Mouse (Mus musculus) CH12.LX (cell line): ENCODE data around the gene Ssh3. TPM values are rescaled to one million over a fixed set of nuclear protein-coding genes. Genes with fewer than 3 reads are reported as not detected.

Experiments
- DNase-seq: peaks from one replicate; pipeline ENCODE4 v3.0.0-alpha.2; 2013; ENCODE audit errors: extremely low read depth
- H3K27ac ChIP-seq: 2 replicates; pipeline ENCODE4 v1.5.1; 2012; ENCODE audit warnings: low read depth, mild to moderate bottlenecking, control low read depth, moderate library complexity; ENCODE audit not compliant: insufficient read depth
- H3K27me3 ChIP-seq: replicated peaks from 2 replicates; pipeline ENCODE3; 2012; ENCODE audit warnings: inconsistent platforms
- H3K36me3 ChIP-seq, 2 experiments: replicated peaks in 1 of 2; 2 replicates each; pipeline versions ENCODE3 to v1.6.1; 2012; ENCODE audit warnings: inconsistent platforms in 1 of 2, low read length in 1 of 2, mild to moderate bottlenecking in 1 of 2, mixed read lengths in 1 of 2, moderate library complexity in 1 of 2; ENCODE audit not compliant: control insufficient read depth in 1 of 2, insufficient read depth in 1 of 2
- H3K4me1 ChIP-seq, 2 experiments: 2 replicates each; pipeline ENCODE4 v1.6.1; 2012; ENCODE audit warnings: inconsistent platforms in 1 of 2, moderate library complexity in 1 of 2; ENCODE audit not compliant: insufficient read depth in 2 of 2, control insufficient read depth in 1 of 2
- H3K4me2 ChIP-seq: 2 replicates; pipeline ENCODE4 v1.6.1; 2012; ENCODE audit warnings: low read depth, mild to moderate bottlenecking, control low read depth; ENCODE audit not compliant: poor library complexity, insufficient read depth, severe bottlenecking
- H3K4me3 ChIP-seq, 3 experiments: fragments of 150-350 bp in 1 of 3; sonication (generic) in 1 of 3; replicated peaks in 1 of 3; 2 replicates each; pipeline versions ENCODE3 to v1.5.1; 2011 to 2012; ENCODE audit warnings: low read depth in 2 of 3, low read length in 2 of 3, mild to moderate bottlenecking in 2 of 3, moderate library complexity in 2 of 3, control low read depth in 1 of 3, improper control_type of control experiment in 1 of 3, inconsistent platforms in 1 of 3, mixed read lengths in 1 of 3; ENCODE audit not compliant: poor library complexity in 1 of 3
- H3K79me2 ChIP-seq: replicated peaks from 2 replicates; pipeline ENCODE4 v1.6.1; 2012; ENCODE audit warnings: mild to moderate bottlenecking, moderate library complexity; ENCODE audit not compliant: control insufficient read depth, poor library complexity, insufficient read depth, severe bottlenecking; ENCODE audit errors: extremely low read depth
- H3K9ac ChIP-seq: 2 replicates; pipeline ENCODE4 v1.6.1; 2012; ENCODE audit warnings: low read depth, mild to moderate bottlenecking, control low read depth, moderate library complexity; ENCODE audit not compliant: insufficient read depth
- H3K9me3 ChIP-seq: replicated peaks from 2 replicates; pipeline ENCODE3; 2012; ENCODE audit warnings: low read length, inconsistent platforms, mixed read lengths
- BHLHE40 ChIP-seq: IDR thresholded peaks from 2 replicates; pipeline ENCODE4 v1.6.1; 2011; ENCODE audit warnings: mild to moderate bottlenecking, low read depth, low read length, improper control_type of control experiment
- E2F4 ChIP-seq: IDR thresholded peaks from 2 replicates; pipeline ENCODE4 v1.6.1; 2011; ENCODE audit warnings: low read depth, low read length, improper control_type of control experiment; ENCODE audit not compliant: insufficient replicate concordance
- ETS1 ChIP-seq: conservative IDR thresholded peaks from 2 replicates; pipeline ENCODE4 v1.6.1; 2012; ENCODE audit warnings: low read depth, mild to moderate bottlenecking, inconsistent platforms, low read length, improper control_type of control experiment, moderate library complexity
- GABPA ChIP-seq: IDR thresholded peaks from 2 replicates; pipeline ENCODE4 v1.6.1; 2012; ENCODE audit warnings: low read depth, low read length, improper control_type of control experiment, inconsistent platforms; ENCODE audit not compliant: insufficient replicate concordance
- KAT2A ChIP-seq: IDR thresholded peaks from 2 replicates; pipeline ENCODE4 v1.6.1; 2012; ENCODE audit warnings: low read length, improper control_type of control experiment, inconsistent platforms; ENCODE audit not compliant: insufficient replicate concordance
- MAX ChIP-seq: IDR thresholded peaks from 2 replicates; pipeline ENCODE4 v1.6.1; 2011; ENCODE audit warnings: low read length, improper control_type of control experiment
- MAZ ChIP-seq: IDR thresholded peaks from 2 replicates; pipeline ENCODE4 v1.6.1; 2012; ENCODE audit warnings: low read depth, mild to moderate bottlenecking, inconsistent platforms, low read length, improper control_type of control experiment, moderate library complexity
- MYC ChIP-seq: IDR thresholded peaks from 2 replicates; pipeline ENCODE4 v1.6.1; 2011; ENCODE audit warnings: low read depth, mild to moderate bottlenecking, improper control_type of control experiment, low read length
- NRF1 ChIP-seq: IDR thresholded peaks from 2 replicates; pipeline ENCODE4 v1.6.1; 2014; ENCODE audit warnings: low read depth, mild to moderate bottlenecking, inconsistent platforms, low read length, improper control_type of control experiment, moderate library complexity
- PAX5 ChIP-seq: IDR thresholded peaks from 2 replicates; pipeline ENCODE4 v1.6.1; 2012; ENCODE audit warnings: low read length, inconsistent platforms, mixed read lengths
- POLR2AphosphoS2 ChIP-seq: IDR thresholded peaks from 2 replicates; pipeline ENCODE4 v1.6.1; 2011; ENCODE audit warnings: low read depth, low read length, improper control_type of control experiment
- RAD21 ChIP-seq: IDR thresholded peaks from 2 replicates; pipeline ENCODE4 v1.6.1; 2011; ENCODE audit warnings: low read depth, mild to moderate bottlenecking, low read length, improper control_type of control experiment, moderate library complexity
- SIN3A ChIP-seq: IDR thresholded peaks from 2 replicates; pipeline ENCODE4 v1.6.1; 2012; ENCODE audit warnings: low read length, improper control_type of control experiment, inconsistent platforms
- TBP ChIP-seq: conservative IDR thresholded peaks from 2 replicates; pipeline ENCODE4 v1.6.1; 2011; ENCODE audit warnings: low read depth, low read length, improper control_type of control experiment
- UBTF ChIP-seq: IDR thresholded peaks from 2 replicates; pipeline ENCODE4 v1.6.1; 2012; ENCODE audit warnings: low read depth, mild to moderate bottlenecking, inconsistent platforms, low read length, improper control_type of control experiment, moderate library complexity
- ZC3H11A ChIP-seq: IDR thresholded peaks from 2 replicates; pipeline ENCODE4 v1.6.1; 2012; ENCODE audit warnings: low read depth, mild to moderate bottlenecking, inconsistent platforms, low read length, improper control_type of control experiment
- ZNF384 ChIP-seq: IDR thresholded peaks from 2 replicates; pipeline ENCODE4 v1.6.1; 2012; ENCODE audit warnings: low read depth, low read length, improper control_type of control experiment, inconsistent platforms
- dilution Hi-C: fragments of 300-500 bp; cut with MboI; formaldehyde crosslinking; loops from 2 replicates; pipeline ENCODE4 v1.14.3; 2020; ENCODE audit warnings: low sequenced_read_pairs; ENCODE audit not compliant: extremely low pct_unique_long_range_greater_than_20kb, extremely low pct_ligation_motif_present
- in situ Hi-C: fragments of 300-500 bp; cut with MboI; formaldehyde crosslinking; loops from 3 replicates; pipeline ENCODE4 v1.14.3; 2019; ENCODE audit warnings: low sequenced_read_pairs, low pct_ligation_motif_present, low pct_unique_long_range_greater_than_20kb, mixed read lengths
- polyA plus RNA-seq: library from polyadenylated mRNA; unstranded; fragments of >175 nt; gene quantifications from 2 replicates; pipeline ENCODE4 v1.2.1, GENCODE M21; 2012; ENCODE audit warnings: low read depth; ENCODE audit not compliant: insufficient read length
- total RNA-seq, 2 experiments: library from RNA; depleted of rRNA; stranded (reverse); fragments of 300-350 nt in 1 of 2; fragments of >200 nt in 1 of 2; gene quantifications; 2 replicates each; pipeline ENCODE4 v1.2.3; 2012 to 2014

Gene Ssh3
- total and polyA plus RNA-seq, 3 experiments: 5.6 to 30.0 (median 12.3) TPM

DNA sequence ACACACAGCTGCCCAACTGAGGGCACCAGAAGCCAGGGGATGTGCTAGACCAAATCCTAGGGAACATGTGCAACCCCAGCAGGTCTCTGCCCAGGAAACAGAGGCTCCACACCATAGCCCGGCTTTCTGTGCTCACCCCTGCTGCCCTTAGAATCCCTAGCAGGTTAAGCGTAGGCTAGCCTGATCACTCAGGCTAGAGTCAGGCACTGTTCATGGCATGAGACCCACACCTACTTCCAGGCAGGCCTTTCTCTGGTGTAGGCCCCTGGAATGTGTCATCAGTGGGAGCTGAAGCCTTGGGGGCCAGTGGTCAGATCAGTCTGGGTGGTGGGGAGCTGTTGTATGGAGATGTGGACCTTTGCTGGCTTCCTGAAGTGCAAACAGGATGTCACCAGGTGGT is 27.6 kb upstream of the Ssh3 start:
- peaks cover 91% of the 10 kb centered on the region for H3K79me2 ChIP-seq
- dilution Hi-C loops: no loop called here
- TF ChIP-seq POLR2AphosphoS2 (no peak), NRF1 (no peak), MAX (no peak), SIN3A (no peak), KAT2A (no peak), GABPA (no peak), MAZ (no peak), PAX5 (no peak), MYC (no peak), TBP (no peak), ZNF384 (no peak), ZC3H11A (no peak), UBTF (no peak), RAD21 (no peak)
- in situ Hi-C loops: no loop called here
- H3K9ac ChIP-seq: no peak overlapping the region
- H3K9me3 ChIP-seq: peaks cover 3% of the 10 kb centered on the region
- peak overlapping the region in 1 of 3 experiments; percentile 8 for H3K4me3 ChIP-seq
- peaks cover 67 to 97% of the 10 kb centered on the region in 2 experiments for H3K4me1 ChIP-seq
- no peaks in the 10 kb centered on the region for H3K27me3 ChIP-seq
- peak overlapping the region; percentile 59 for H3K27ac ChIP-seq
- DNase-seq: no peak
- peaks cover 47 to 74% of the 10 kb centered on the region in 2 experiments for H3K36me3 ChIP-seq
- no peak overlapping the region for H3K4me2 ChIP-seq

- H3K27me3 ChIP-seq: no peaks in the 10 kb centered on the region
- no peak overlapping the region for H3K9ac ChIP-seq
- DNase-seq: no peak
- dilution Hi-C loops: no loop called here
- TF ChIP-seq E2F4 (no peak), ETS1 (peak; percentile 86), NRF1 (no peak), SIN3A (0 out of 2 replicates have a peak, but pooled peaks have one; percentile 20), BHLHE40 (peak; percentile 43; the same call in 1 of the 2 replicates)
- peaks cover 75 to 97% of the 10 kb centered on the region in 2 experiments for H3K4me1 ChIP-seq
- in situ Hi-C loops: no loop called here
- peaks cover 85% of the 10 kb centered on the region for H3K79me2 ChIP-seq
- H3K4me2 ChIP-seq: no peak overlapping the region
- H3K9me3 ChIP-seq: peaks cover 15% of the 10 kb centered on the region
- H3K36me3 ChIP-seq: peaks cover 54 to 80% of the 10 kb centered on the region in 2 experiments
- H3K27ac ChIP-seq: peak overlapping the region; percentile 86
- H3K4me3 ChIP-seq: no peak overlapping the region
Observed at GRCm38 (mm10) chr19:4295391-4295790, 26.4 kb upstream of the Ssh3 start.
